Mouse (Mus musculus): ENCODE results near the gene Cited2.

Gene Cited2

DNA sequence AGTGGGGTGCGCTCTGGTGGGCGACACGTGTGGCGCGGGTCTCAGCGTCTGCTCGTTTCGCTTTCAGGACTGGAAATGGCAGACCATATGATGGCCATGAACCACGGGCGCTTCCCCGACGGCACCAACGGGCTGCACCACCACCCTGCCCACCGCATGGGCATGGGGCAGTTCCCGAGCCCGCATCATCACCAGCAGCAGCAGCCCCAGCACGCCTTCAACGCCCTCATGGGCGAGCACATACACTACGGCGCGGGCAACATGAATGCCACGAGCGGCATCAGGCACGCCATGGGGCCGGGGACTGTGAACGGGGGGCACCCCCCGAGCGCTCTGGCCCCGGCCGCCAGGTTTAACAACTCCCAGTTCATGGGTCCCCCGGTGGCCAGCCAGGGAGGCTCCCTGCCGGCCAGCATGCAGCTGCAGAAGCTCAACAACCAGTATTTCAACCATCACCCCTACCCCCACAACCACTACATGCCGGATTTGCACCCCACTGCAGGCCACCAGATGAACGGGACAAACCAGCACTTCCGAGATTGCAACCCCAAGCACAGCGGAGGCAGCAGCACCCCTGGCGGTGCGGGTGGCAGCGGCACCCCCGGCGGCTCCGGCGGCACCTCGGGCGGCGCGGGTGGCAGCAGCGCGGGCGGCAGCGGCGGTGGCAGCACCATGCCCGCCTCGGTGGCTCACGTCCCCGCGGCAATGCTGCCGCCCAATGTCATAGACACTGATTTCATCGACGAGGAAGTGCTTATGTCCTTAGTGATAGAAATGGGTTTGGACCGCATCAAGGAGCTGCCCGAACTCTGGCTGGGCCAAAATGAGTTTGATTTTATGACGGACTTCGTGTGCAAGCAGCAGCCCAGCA lies 1.1 kb downstream of the Cited2 start:
- peak; percentile 56 for DNase-seq

DNA sequence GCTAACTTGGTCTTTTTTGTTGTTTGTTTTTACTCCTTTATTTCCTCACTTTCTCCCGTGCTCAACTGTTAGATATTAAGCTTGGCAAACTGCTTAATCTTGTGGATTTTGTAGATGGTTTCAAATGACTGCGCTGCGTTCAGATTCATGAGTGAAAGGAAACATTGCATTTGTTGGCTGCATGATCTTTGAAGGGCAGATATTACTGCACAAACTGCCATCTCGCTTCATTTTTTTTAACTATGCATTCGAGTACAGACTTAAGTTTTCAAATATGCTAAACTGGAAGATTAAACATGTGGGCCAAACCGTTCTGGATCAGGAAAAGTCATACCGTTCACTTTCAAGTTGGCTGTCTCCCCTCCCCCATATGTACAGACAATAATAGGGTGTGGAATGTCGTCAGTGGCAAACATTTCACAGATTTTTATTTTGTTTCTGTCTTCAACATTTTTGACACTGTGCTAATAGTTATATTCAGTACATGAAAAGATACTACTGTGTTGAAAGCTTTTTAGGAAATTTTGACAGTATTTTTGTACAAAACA lies 2.1 kb downstream of the Cited2 start:
- peak; percentile 29 for DNase-seq

DNA sequence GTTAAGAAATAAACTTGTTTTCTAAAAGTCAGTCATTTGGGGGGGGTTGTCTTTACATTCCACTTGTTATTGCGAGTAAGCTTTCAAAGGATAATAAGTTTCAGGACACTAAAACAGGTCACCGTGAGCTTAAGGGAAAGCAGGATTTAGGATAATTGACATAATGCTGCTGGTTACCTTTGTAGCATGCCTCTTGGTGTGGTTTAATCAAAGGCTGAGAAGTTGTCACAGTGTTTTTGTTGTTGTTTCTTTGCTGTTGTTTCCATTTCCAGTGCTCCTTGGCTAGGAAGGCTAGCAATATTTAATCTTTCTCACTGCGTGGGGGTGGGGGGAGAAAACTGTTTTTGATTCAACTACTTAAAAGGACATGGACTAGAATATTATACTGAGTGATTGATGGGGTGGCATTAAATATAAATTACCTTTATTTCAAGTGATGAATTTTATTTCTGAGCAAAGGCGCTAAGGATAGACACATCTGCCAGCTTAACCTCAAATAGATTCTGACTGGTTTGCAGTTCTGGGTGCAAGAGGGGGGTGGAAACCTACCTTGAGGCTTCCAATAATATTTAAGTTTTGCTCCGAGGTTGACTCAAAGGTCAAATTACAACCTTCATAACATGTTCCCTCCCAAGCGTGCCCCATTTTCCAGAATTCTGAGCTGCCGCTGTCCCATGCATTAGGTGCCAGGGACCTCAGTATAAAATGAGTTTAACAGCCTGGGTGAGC lies 2.8 kb downstream of the Cited2 start:
- peak; percentile 45 for DNase-seq

DNA sequence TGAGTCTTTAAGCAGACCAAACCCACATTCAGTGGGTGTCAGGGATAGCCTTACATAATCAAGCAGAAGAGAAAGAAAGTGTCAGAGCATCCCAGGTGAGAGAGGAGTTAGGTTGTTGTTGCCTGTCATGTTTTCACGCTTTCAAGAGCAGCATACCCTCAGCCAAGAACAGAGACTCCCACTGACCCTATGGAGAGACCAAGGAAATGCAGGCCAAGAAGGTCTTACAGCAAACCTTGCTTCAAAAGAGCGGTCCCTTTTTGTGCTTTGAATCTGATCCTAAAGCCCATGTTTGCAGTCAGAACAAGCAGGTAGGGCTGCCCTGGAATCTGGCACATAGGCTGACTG lies 3.3 kb downstream of the Cited2 start:
- no peak for DNase-seq

DNA sequence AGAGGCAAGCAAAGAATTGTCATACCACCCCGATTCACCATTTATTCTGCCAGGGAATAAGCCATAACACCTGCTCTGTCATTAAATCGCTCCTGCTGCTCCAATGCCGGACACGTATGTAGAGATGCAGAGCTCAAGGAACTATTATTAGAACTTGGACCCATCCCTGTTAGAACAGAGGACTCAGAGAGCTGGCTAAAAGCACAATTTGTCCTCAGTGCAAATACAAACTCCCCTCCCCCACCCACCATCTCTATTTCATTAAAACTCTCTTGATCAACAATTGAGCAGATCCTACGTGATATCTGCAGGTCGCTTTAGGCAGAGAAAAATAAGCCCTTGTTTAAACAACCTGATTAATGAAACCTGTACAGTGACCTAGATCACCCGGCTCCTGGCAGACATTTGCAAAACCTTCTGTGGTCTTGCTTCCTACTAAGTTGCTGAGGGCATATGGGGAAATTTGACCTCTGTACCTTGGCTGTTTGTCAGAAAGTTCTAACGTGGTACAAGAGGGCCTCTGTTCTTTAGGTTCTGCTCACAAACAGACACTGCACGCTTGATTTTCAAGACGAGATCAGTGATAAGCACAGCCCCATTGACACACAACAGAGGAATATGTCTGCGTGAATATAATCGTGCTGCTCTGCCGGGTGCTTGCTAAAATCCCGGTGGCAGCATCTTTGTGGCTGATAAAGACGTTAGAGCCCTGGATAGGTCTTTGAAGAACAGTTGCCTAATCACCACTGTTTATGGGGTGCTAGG lies 4.3 kb downstream of the Cited2 start:
- peak; percentile 64 for DNase-seq

DNA sequence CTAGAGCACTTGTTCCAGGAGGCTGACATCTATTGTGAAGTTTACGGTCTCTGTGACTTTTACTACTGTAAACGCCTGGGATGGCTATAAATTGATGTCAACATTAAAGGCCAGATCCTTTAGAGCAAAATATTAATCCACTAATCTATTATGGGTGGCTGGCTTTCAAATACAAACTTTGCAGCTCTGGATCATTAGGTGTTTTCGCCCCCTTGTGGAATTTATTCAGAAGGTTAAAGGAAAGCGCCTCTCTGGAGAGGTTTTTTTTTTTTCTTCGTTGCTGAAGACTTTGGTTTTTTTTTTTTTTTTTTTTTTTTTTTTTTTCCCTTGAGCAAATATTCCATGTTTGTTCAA lies 4.9 kb downstream of the Cited2 start:
- peak; percentile 80 for DNase-seq

DNA sequence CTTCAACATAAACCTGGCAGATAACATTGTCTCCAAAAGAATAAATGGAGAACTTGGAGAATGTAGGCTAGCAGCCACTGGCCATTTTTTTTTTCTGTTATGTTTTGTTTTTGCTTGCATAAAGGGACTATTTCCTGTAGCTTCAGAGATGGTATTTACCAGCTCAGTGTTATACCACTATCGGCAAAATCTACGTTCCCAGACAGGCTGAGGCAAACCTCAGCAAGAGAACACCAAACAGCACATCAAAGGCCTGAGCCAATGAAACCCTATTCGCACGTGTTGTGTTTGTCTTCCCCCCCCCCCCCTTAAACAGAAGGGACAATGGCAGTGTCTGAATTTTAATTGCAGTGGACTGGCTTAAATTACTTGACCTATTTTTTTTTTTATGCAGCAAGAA lies 5.7 kb downstream of the Cited2 start:
- DNase-seq, result no peak

DNA sequence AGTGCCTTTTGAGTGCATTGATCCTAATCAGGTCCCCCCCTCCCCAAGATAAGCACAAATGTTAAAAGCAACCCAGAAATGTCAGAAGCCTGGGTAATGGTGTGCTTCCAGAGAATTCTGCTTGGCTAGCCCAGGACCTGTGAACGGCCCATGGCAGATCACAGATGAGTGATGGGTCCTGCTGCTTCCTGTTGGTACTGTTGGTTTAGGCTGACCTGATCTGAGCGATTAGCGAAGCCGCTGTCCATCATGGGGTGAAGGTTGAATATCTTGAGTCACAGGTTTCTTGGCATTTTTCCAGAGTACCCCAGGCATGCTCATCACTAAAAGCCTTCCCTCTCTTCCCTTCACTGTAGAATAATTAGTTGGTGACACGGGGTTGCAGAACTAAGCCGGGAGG lies 6.5 kb downstream of the Cited2 start:
- DNase-seq, result no peak

DNA sequence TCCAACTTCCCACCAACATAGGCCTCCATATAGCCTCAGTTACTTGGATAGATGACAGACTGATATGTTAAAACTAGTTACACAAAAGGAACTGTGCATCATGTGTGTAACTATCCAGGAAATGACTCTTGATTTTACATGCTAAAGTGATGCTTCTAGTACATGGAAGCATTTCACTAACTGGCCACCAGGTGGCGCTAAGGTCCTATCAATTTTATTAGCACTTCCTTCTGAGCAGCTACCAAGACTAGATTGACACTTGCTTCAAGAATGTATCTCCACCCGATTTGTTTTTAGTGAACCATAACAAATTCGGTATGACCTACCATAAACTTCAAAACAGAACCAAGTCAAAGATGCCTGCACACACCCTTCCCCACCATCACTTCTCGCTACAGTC lies 10.0 kb downstream of the Cited2 start:
- DNase-seq, result peak; percentile 84

DNA sequence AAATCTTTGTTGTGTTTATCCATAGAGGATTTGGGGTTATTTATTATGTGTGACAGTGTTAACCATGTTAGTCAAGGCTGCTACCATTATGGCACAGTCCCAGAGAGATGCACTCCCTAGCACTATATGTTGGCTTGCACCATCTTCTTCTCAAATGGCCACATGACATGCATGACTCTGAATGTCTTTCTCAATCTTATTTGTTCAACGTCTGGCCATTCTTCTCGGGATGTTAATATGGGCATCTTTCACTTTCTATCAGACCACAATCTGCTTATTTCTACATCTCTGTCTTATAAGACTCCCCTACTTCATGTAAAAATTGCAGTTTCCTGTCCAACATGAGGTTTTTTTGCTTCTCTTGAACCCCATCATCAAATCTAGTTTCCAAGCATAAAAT lies 19.6 kb downstream of the Cited2 start:
- no peak for DNase-seq

DNA sequence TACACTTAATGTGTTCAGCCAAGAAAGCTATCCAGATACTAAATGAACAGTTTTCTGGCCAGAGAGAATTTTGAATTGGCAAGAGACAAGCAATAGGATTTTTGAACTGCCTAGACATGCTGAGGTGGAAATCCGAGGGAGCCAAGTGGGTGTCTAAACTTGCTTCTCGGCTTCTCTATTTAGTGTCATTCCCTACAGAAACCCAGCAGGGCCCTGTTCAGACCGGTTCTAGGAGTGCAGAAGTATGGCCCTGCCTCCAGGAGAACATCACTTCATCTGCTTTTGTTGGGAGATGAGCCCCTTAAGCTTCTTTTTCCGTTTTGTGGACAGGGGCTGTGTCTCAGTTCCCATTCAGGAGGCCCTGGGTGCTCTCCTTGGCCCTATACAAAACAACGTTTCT lies 29.5 kb downstream of the Cited2 start:
- DNase-seq, result no peak

DNA sequence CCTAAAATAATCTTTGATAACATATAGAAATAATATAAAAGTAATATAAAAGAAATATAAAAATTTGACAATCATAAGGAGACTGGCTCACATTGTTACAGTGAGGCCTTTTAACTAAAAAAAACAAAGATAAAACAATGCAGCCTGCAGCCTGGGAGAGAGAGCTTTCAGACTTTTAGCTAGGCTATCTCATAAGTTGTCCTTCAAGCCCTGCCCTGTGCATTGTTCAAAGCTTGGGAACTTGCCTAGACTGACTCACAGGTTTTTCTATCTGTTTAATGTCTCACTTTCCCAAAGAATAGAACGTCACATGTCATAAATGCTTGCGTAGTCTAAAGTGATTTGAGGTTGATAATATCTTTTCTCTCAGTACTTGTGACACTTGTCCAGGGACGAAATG lies 36.8 kb downstream of the Cited2 start:
- no peak for DNase-seq

DNA sequence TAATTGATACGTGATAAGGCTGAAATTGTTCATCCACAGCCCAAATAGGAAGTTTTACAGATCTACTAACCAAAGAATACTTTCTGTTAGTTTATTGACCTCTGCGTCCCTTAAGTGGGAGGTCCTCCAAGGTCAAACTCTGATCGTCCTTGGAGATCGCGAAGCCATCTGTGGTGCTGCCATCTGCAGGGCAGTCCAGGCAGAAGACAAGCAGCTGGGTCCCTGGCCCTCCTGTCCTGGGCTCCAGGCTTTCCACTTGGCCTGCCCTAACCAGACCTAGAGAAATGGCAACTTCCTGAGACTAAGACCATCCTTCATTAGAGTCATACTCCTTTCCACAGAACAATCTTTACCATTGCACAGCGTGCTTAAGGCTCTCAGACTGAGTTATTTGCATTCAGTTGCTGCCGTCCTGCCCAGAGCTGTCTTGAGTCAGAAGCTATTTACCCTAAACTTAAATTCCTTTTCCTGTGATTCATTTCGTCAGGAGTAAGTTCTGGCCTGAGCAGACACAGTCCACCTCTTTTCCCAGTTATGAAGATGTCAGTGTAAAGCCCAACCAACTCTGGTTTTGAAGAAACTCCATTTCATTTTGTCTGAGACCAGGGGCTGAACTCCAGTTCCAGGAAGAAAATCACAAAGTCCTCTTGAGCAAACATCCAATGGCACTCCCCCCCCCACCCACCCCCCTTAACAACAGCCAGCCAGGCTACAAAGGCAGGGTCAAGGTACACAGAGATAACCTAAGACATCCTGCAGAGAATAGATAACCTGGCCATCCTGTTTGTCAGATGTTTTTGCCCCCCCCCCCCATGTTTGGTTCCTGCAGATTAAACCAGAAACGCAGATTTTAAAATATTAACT lies 38.0 kb downstream of the Cited2 start:
- no peak for DNase-seq

DNA sequence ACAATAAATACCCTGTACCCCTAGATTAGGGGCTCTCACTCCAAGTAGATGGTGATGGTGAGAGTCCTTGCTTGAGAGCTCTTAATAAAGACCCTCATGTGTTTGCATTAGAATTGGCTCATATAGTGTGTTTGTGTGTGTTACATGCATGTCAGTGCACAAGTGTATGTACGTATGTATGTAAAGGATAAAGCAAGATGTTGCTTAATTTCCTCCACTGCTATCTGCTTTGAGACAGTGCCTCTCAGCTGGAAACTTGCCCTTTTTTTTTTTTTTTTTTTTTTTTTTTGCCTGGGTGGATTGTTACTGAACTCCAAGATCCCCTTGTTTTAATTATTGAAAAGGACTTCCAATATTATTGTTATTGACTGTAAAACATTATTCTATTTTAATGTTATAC lies 38.6 kb downstream of the Cited2 start:
- DNase-seq, result no peak

DNA sequence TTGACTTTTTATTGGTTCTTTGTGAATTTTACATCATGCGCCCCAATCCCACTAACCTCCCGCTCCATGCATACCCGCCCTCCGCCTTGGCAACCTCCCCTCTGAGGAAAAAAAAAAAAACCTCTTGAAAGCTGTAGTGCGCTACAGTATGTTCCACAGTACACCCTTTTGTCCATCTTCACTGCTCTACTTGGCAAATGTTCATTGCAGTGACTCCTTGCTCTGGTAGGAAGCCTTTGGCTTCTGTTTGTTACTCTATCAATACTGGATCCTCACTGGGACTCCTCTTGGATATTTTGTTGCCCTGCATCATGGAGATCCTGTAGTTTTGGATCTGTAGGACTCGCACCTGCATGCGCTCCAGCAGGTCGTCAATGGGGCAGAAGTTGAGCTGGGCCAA lies 39.9 kb downstream of the Cited2 start:
- no peak for DNase-seq

DNA sequence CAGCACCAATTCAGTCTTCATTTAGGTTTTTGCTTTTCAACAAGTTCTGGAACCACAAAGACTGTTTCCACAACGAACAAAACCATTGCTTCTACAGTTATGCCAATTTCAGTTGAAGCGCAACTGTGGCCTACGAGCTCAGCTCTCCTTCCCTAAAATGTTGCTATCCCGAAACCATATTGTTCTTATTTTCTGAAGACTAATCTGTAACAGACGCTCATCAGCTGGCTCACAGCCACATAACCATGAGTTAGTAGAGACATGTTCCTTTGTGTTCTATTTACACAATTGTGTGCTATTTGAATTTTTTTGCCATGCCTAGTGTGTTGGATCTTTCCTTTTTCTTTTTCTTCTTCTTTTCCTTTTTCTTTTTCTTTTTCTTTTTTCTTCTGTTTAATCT lies 46.8 kb downstream of the Cited2 start:
- no peak for DNase-seq

DNA sequence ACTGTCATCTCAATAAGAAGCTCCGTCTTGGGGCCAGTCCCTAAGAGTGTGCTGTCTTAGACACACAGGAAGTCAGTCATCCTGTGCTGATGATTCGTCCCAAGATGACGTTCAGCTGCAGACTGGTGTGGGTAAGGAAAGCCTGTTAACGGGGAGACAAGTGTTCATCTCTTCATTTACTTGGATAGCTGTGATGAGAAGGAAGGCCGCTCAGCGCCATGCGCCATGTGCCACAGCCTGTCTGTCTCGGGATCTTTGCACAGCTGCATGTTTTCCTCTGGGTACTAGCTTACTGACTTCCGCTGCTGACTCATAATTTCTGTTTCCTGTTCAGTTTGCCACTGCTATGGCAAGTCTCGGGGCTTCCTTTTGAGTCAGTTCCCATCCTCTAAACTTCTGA lies 49.3 kb downstream of the Cited2 start:
- peak; percentile 24 for DNase-seq

DNA sequence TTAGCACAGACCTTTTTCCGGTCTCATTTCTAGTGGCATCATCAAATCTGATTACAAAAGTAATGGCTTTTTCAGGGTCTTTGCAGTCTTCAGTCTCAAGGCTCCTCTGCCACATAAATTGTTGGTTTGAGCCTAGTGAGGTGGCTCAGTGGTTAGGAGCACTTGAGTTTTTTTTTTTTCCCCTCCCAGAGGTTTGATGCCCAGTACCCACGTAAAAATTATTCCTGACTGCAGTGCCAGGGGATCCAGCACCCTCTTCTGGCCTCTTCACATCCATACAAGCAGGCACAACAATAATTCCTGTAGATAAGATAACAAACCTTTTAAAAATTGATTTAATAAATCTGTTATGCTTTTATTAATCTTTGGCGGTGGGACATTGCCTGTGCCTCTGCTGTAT lies 51.3 kb downstream of the Cited2 start:
- no peak for DNase-seq

DNA sequence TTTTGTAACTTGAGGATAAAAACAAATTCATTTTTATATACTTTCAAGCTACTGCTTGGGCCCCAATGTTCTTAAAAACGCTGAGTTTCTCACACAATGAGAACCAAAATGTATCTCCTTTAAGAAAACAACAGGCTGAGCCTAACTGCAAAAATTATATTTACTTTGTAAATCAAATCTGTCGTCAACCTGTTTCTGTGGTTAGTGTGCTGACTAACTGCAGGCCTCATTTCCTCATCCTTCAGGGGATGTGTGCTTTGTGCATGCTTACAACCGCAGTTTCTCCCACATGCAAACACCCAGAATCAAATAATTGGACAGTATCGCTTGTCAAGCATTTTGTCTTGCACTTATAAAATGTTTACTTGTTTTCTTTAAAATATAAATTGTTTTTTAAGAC lies 52.1 kb downstream of the Cited2 start:
- DNase-seq, result no peak

All from kidney, adult 9 months (tissue).